Mouse (Mus musculus) hindbrain, embryonic 15.5 days (tissue): ENCODE data around the gene Psip1. TPM values are rescaled to one million over a fixed set of nuclear protein-coding genes. Genes with fewer than 3 reads are reported as not detected.

Source experiments
- ATAC-seq: fragments of 200-750 bp; cut with Nextera tagmentation; 2 replicates; pipeline ENCODE4 v1.8.0; 2017; ENCODE audit warnings: low read depth, moderate number of reproducible peaks, moderate TSS enrichment; ENCODE audit not compliant: low FRiP score
- H3K27ac ChIP-seq: fragments of 300-500 bp; sonication (generic); replicated peaks from 2 replicates; pipeline ENCODE4 v1.5.1; 2015; ENCODE audit warnings: mild to moderate bottlenecking, inconsistent platforms
- H3K27me3 ChIP-seq: fragments of 300-500 bp; sonication (generic); 2 replicates; pipeline ENCODE4 v1.6.1; 2015; ENCODE audit warnings: control low read depth, inconsistent platforms
- H3K36me3 ChIP-seq: fragments of 300-500 bp; sonication (generic); 2 replicates; pipeline ENCODE4 v1.6.1; 2015; ENCODE audit warnings: control low read depth, inconsistent platforms
- H3K4me1 ChIP-seq: fragments of 300-500 bp; sonication (generic); replicated peaks from 2 replicates; pipeline ENCODE4 v1.6.1; 2015; ENCODE audit warnings: control low read depth, inconsistent platforms
- H3K4me2 ChIP-seq: fragments of 300-500 bp; sonication (generic); 2 replicates; pipeline ENCODE4 v1.6.1; 2015; ENCODE audit warnings: moderate library complexity, mild to moderate bottlenecking, inconsistent platforms
- H3K4me3 ChIP-seq: fragments of 300-500 bp; sonication (generic); 2 replicates; pipeline ENCODE4 v1.5.1; 2015; ENCODE audit warnings: mild to moderate bottlenecking, inconsistent platforms
- H3K9ac ChIP-seq: fragments of 300-500 bp; sonication (generic); 2 replicates; pipeline ENCODE4 v1.6.1; 2015; ENCODE audit warnings: inconsistent platforms
- H3K9me3 ChIP-seq: fragments of 300-500 bp; sonication (generic); 2 replicates; pipeline ENCODE4 v1.6.1; 2016; ENCODE audit warnings: control low read depth, inconsistent platforms
- WGBS: fragments of 180-500 bp; shearing (Covaris S2); methylation state at CpG from one replicate; pipeline ENCODE4 v1.1.7; 2015; 5-methylcytosine and 5-hydroxymethylcytosine counted together
- polyA plus RNA-seq: library from polyadenylated mRNA; unstranded; fragments of >200 nt; fragmentation: Nextera tagmentation; extraction: Ambion mirVana; gene quantifications from 2 replicates; pipeline ENCODE4 v1.2.1, GENCODE M21; 2015

The Psip1 gene
- polyA plus RNA-seq, 1 experiment from 2014 or later, result 253 TPM

GRCm38 (mm10) chr4:83436375-83436774 lies 49.9 kb downstream of the Psip1 start:
- H3K27me3 ChIP-seq, result no peaks in the 10 kb centered on the region
- H3K36me3 ChIP-seq, result peaks cover 46% of the 10 kb centered on the region
- no peak overlapping the region for H3K4me2 ChIP-seq
- no peak for ATAC-seq
- H3K4me1 ChIP-seq, result no peaks in the 10 kb centered on the region
- no peak overlapping the region for H3K9ac ChIP-seq
- no peak overlapping the region for H3K4me3 ChIP-seq
- 95% methylated on average over 8 of the region's 8 CpGs for WGBS
- no peak overlapping the region for H3K27ac ChIP-seq
- no peaks in the 10 kb centered on the region for H3K9me3 ChIP-seq

- no peak overlapping the region for H3K9ac ChIP-seq
- no peak overlapping the region for H3K4me3 ChIP-seq
- H3K27ac ChIP-seq, result no peak overlapping the region
- no peak for ATAC-seq
- no peak overlapping the region for H3K4me2 ChIP-seq
- 93% methylated on average over 6 of the region's 6 CpGs for WGBS
- H3K9me3 ChIP-seq, result no peaks in the 10 kb centered on the region
- H3K27me3 ChIP-seq, result no peaks in the 10 kb centered on the region
- H3K36me3 ChIP-seq, result peaks cover 52% of the 10 kb centered on the region
- no peaks in the 10 kb centered on the region for H3K4me1 ChIP-seq
These were observed 53.4 kb downstream of the Psip1 start for GRCm38 (mm10) chr4:83432901-83433300.

GRCm38 (mm10) chr4:83431950-83432349 lies 54.3 kb downstream of the Psip1 start:
- Histone ChIP-seq H3K27ac (no peak overlapping the region), H3K4me3 (no peak overlapping the region), H3K9ac (no peak overlapping the region), H3K4me1 (no peaks in the 10 kb centered on the region), H3K9me3 (no peaks in the 10 kb centered on the region), H3K4me2 (no peak overlapping the region), H3K36me3 (peaks cover 52% of the 10 kb centered on the region), H3K27me3 (no peaks in the 10 kb centered on the region)
- 83% methylated on average over 7 of the region's 7 CpGs for WGBS
- ATAC-seq, result no peak

- Histone ChIP-seq H3K4me3 (no peak overlapping the region), H3K9me3 (no peaks in the 10 kb centered on the region), H3K36me3 (peaks cover 47% of the 10 kb centered on the region), H3K27me3 (no peaks in the 10 kb centered on the region), H3K4me2 (no peak overlapping the region), H3K27ac (no peak overlapping the region), H3K4me1 (no peaks in the 10 kb centered on the region), H3K9ac (no peak overlapping the region)
- 92% methylated on average over 4 of the region's 4 CpGs for WGBS
- ATAC-seq, result no peak
These were observed 57.4 kb downstream of the Psip1 start for GRCm38 (mm10) chr4:83428845-83429244.

- Histone ChIP-seq H3K4me1 (no peaks in the 10 kb centered on the region), H3K4me2 (no peak overlapping the region), H3K27ac (no peak overlapping the region), H3K9ac (no peak overlapping the region), H3K27me3 (no peaks in the 10 kb centered on the region), H3K9me3 (no peaks in the 10 kb centered on the region), H3K36me3 (peaks cover 54% of the 10 kb centered on the region), H3K4me3 (no peak overlapping the region)
- no peak for ATAC-seq
- 97% methylated on average over 8 of the region's 8 CpGs for WGBS
These were observed 58.6 kb downstream of the Psip1 start for GRCm38 (mm10) chr4:83427696-83428095.

GRCm38 (mm10) chr4:83427141-83427540 lies 59.1 kb downstream of the Psip1 start:
- Histone ChIP-seq H3K4me1 (no peaks in the 10 kb centered on the region), H3K9me3 (no peaks in the 10 kb centered on the region), H3K27me3 (no peaks in the 10 kb centered on the region), H3K4me2 (no peak overlapping the region), H3K4me3 (no peak overlapping the region), H3K36me3 (peaks cover 54% of the 10 kb centered on the region), H3K27ac (no peak overlapping the region), H3K9ac (no peak overlapping the region)
- WGBS, result 96% methylated on average over 7 of the region's 7 CpGs
- ATAC-seq, result no peak

GRCm38 (mm10) chr4:83425119-83425518 lies 61.1 kb downstream of the Psip1 start:
- Histone ChIP-seq H3K9me3 (no peaks in the 10 kb centered on the region), H3K9ac (no peak overlapping the region), H3K4me2 (no peak overlapping the region), H3K36me3 (peaks cover 54% of the 10 kb centered on the region), H3K27ac (no peak overlapping the region), H3K4me3 (no peak overlapping the region), H3K4me1 (no peaks in the 10 kb centered on the region), H3K27me3 (no peaks in the 10 kb centered on the region)
- ATAC-seq, result no peak
- WGBS, result over 99% methylated on average over 4 of the region's 4 CpGs

- 97% methylated on average over 6 of the region's 6 CpGs for WGBS
- H3K36me3 ChIP-seq, result peaks cover 42% of the 10 kb centered on the region
These were observed 62.6 kb downstream of the Psip1 start for GRCm38 (mm10) chr4:83423641-83424040.

GRCm38 (mm10) chr4:83418781-83419180 lies 67.5 kb downstream of the Psip1 start:
- peaks cover 16% of the 10 kb centered on the region for H3K4me1 ChIP-seq
- peak overlapping the region; percentile 68 for H3K4me2 ChIP-seq
- peaks cover 11% of the 10 kb centered on the region for H3K36me3 ChIP-seq
- 72% methylated on average over 2 of the region's 2 CpGs for WGBS
- H3K27me3 ChIP-seq, result no peaks in the 10 kb centered on the region
- ATAC-seq, result no peak
- H3K9me3 ChIP-seq, result no peaks in the 10 kb centered on the region
- H3K4me3 ChIP-seq, result peak overlapping the region; percentile 95
- H3K27ac ChIP-seq, result peak overlapping the region; percentile 91; the same call in 1 of the 2 replicates
- H3K9ac ChIP-seq, result peak overlapping the region; percentile 95

More at GRCm38 (mm10) chr4:83423641-83424040, 62.6 kb downstream of the Psip1 start:
- Histone ChIP-seq H3K4me3 (no peak overlapping the region), H3K9me3 (no peaks in the 10 kb centered on the region), H3K27ac (no peak overlapping the region), H3K9ac (no peak overlapping the region), H3K27me3 (no peaks in the 10 kb centered on the region), H3K4me2 (no peak overlapping the region), H3K4me1 (peaks cover 11% of the 10 kb centered on the region)
- ATAC-seq, result no peak

- peak overlapping the region; percentile 95 for H3K4me3 ChIP-seq
- H3K9ac ChIP-seq, result peak overlapping the region; percentile 95
- under 1% methylated on average over 30 of the region's 30 CpGs for WGBS
- ATAC-seq, result no peak
- H3K36me3 ChIP-seq, result peaks cover 1% of the 10 kb centered on the region
- H3K4me1 ChIP-seq, result peaks cover 16% of the 10 kb centered on the region
- H3K27me3 ChIP-seq, result no peaks in the 10 kb centered on the region
- H3K27ac ChIP-seq, result peak overlapping the region; percentile 91
- no peaks in the 10 kb centered on the region for H3K9me3 ChIP-seq
- peak overlapping the region; percentile 68 for H3K4me2 ChIP-seq
These were observed 68.5 kb downstream of the Psip1 start for GRCm38 (mm10) chr4:83417820-83418186.

- peak; percentile 100 for ATAC-seq
- Histone ChIP-seq H3K36me3 (no peaks in the 10 kb centered on the region; the same call in 1 of the 2 replicates), H3K4me2 (peak within 1 kb of the TSS; percentile 68), H3K27ac (peak within 1 kb of the TSS; percentile 91), H3K9me3 (no peaks in the 10 kb centered on the region), H3K9ac (peak within 1 kb of the TSS; percentile 95), H3K27me3 (no peaks in the 10 kb centered on the region), H3K4me1 (peaks cover 16% of the 10 kb centered on the region), H3K4me3 (peak within 1 kb of the TSS; percentile 95)
- WGBS, result 2% methylated on average over 41 of the region's 41 CpGs
These were observed 69.0 kb downstream of the Psip1 start, which contains the start of gene Snapc3 for GRCm38 (mm10) chr4:83417160-83417819. Gene Snapc3 (plus strand): TSS chr4:83417724.

GRCm38 (mm10) chr4:83414241-83414824 lies 71.9 kb downstream of the Psip1 start:
- Histone ChIP-seq H3K9me3 (no peaks in the 10 kb centered on the region), H3K9ac (no peak overlapping the region), H3K36me3 (no peaks in the 10 kb centered on the region), H3K27ac (no peak overlapping the region), H3K27me3 (no peaks in the 10 kb centered on the region), H3K4me3 (no peak overlapping the region), H3K4me2 (no peak overlapping the region), H3K4me1 (peaks cover 11% of the 10 kb centered on the region)
- ATAC-seq, result no peak
- WGBS, result 71% methylated on average over 5 of the region's 5 CpGs
